Mouse (Mus musculus): ENCODE measurements at regions not wholly inside any gene's neighbourhood (a gene's known extent, or its start where the extent isn't known, plus 50 kb on each side); places are given as distances from the start of the nearest gene placed in this dataset.

DNA sequence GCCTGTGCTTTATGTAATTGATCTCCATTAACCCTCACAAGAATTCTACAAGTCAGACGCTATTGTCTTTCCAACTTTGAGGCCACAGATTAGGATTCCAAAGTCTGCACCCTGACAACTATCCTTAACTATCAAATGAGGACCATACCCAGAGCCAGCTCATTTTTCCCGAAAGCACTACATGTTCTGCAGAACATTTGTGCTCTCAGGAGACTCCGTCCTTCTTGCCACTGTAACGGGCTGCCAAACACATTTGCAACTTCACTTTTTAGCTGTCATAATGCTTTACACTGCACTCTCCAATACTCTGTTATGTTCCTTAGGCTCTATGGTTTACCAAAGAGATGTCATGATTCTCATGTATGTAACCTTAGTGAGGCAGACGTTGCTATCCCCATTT, 350.7 kb downstream of the Mtx2 start:
- Histone ChIP-seq H3K4me3 (ENCODE audit: insufficient read depth, poor library complexity, severe bottlenecking) (no peak overlapping the region), H3ac (ENCODE audit: control insufficient read depth, insufficient read length, low read depth) (no peak overlapping the region), H3K36me3 (ENCODE audit: control insufficient read depth, insufficient read depth) (no peaks in the 10 kb centered on the region), H3K27me3 (ENCODE audit: control insufficient read depth, insufficient read depth, insufficient read length) (peaks cover 12% of the 10 kb centered on the region), H3K79me2 (ENCODE audit: control insufficient read depth, insufficient read depth) (no peaks in the 10 kb centered on the region), H3K79me3 (ENCODE audit: low read depth) (no peaks in the 10 kb centered on the region)
- TF ChIP-seq MYOD1 (IDR thresholded peaks at IDR 0.05; ENCODE audit: control insufficient read depth, insufficient read length, low read depth) = no peak
- no peak for TF ChIP-seq CEBPB (IDR thresholded peaks at IDR 0.05; ENCODE audit: low read depth)
- TF ChIP-seq FOSL1 (IDR thresholded peaks at IDR 0.05; ENCODE audit: insufficient read depth, low read length, poor library complexity, severe bottlenecking) = no peak
- no peak for TF ChIP-seq MYOG (IDR thresholded peaks at IDR 0.05; ENCODE audit: control insufficient read depth, extremely low read depth, insufficient read length)
- TF ChIP-seq MAX (IDR thresholded peaks at IDR 0.05) = no peak
- TF ChIP-seq CTCF (IDR thresholded peaks at IDR 0.05; ENCODE audit: control insufficient read depth, insufficient read depth, insufficient read length) = no peak
- no peak for TF ChIP-seq USF1 (IDR thresholded peaks at IDR 0.05; ENCODE audit: low read depth)

DNA sequence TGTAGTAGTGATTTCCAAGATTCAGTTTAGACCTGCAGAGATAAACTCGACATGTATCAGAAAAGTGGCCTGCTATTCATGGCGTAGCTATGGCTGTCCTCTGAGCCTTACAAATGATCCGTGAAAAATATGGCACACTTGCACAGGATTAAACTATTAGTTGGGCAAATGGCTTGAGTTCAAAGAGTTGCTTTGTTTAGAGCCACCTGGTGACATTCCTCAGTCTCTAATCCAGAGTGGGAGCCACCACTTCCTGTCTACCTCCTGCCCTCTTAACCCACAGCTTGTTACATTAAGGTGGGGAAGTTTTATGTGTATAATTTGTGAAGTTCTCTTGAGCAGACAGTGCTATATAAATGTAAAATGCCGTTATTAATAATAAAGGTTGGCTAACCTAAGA, 357.7 kb downstream of the Mtx2 start:
- no peaks in the 10 kb centered on the region for H3K79me2 ChIP-seq (ENCODE audit: control insufficient read depth, insufficient read depth)
- no peak for TF ChIP-seq MYOD1 (IDR thresholded peaks at IDR 0.05; ENCODE audit: control insufficient read depth, insufficient read length, low read depth)

DNA sequence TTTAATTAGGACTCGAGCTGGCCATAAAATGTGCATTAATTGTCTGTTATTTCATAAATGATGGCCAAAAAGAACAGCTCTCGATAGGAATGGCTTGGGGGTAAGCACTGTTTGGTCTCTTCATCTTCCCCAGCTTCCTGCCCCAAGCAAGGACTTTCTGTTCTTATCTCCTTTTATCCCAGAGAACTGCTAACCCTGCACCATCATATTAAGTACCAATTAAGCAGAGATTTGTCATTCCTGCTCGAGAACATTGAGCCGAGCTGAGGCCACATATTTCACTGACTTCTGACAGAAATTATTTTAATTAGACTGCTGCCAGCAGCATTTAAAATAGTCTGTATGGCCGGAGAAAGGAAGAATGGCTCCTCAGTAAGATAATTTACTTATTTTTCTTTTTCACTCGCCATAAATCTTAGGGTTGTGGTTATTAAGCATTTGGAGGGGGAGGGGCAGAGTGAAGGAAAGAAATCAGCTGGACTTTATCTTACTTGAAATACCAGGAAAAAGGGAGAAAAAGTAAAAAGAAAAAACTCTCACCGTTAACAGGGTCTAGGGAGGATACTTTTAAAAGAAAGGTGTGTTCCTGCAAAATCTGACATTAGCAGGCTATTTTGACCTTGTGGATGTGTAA, 377.1 kb downstream of the Mtx2 start:
- H3K36me3 ChIP-seq (ENCODE audit: control insufficient read depth, insufficient read depth) = no peaks in the 10 kb centered on the region
- H3K79me3 ChIP-seq (ENCODE audit: low read depth) = no peaks in the 10 kb centered on the region
- no peaks in the 10 kb centered on the region for H3K79me2 ChIP-seq (ENCODE audit: control insufficient read depth, insufficient read depth)
- H3K27me3 ChIP-seq (ENCODE audit: control insufficient read depth, insufficient read depth, insufficient read length) = peaks cover 3% of the 10 kb centered on the region
- H3ac ChIP-seq (ENCODE audit: control insufficient read depth, insufficient read length, low read depth) = no peak overlapping the region
- H3K4me3 ChIP-seq (ENCODE audit: insufficient read depth, poor library complexity, severe bottlenecking) = no peak overlapping the region
- TF ChIP-seq USF1 (IDR thresholded peaks at IDR 0.05; ENCODE audit: low read depth) = no peak
- no peak for TF ChIP-seq MYOD1 (IDR thresholded peaks at IDR 0.05; ENCODE audit: control insufficient read depth, insufficient read length, low read depth)
- no peak for TF ChIP-seq CTCF (IDR thresholded peaks at IDR 0.05; ENCODE audit: control insufficient read depth, insufficient read depth, insufficient read length)
- TF ChIP-seq FOSL1 (IDR thresholded peaks at IDR 0.05; ENCODE audit: insufficient read depth, low read length, poor library complexity, severe bottlenecking) = no peak
- TF ChIP-seq MYOG (IDR thresholded peaks at IDR 0.05; ENCODE audit: control insufficient read depth, extremely low read depth, insufficient read length) = no peak
- TF ChIP-seq CEBPB (IDR thresholded peaks at IDR 0.05; ENCODE audit: low read depth) = no peak

More for the DNA sequence above, 357.7 kb downstream of the Mtx2 start:
- Histone ChIP-seq H3K36me3 (ENCODE audit: control insufficient read depth, insufficient read depth) (no peaks in the 10 kb centered on the region), H3ac (ENCODE audit: control insufficient read depth, insufficient read length, low read depth) (no peak overlapping the region), H3K27me3 (ENCODE audit: control insufficient read depth, insufficient read depth, insufficient read length) (peaks cover 5% of the 10 kb centered on the region), H3K4me3 (ENCODE audit: insufficient read depth, poor library complexity, severe bottlenecking) (no peak overlapping the region), H3K79me3 (ENCODE audit: low read depth) (no peaks in the 10 kb centered on the region)

DNA sequence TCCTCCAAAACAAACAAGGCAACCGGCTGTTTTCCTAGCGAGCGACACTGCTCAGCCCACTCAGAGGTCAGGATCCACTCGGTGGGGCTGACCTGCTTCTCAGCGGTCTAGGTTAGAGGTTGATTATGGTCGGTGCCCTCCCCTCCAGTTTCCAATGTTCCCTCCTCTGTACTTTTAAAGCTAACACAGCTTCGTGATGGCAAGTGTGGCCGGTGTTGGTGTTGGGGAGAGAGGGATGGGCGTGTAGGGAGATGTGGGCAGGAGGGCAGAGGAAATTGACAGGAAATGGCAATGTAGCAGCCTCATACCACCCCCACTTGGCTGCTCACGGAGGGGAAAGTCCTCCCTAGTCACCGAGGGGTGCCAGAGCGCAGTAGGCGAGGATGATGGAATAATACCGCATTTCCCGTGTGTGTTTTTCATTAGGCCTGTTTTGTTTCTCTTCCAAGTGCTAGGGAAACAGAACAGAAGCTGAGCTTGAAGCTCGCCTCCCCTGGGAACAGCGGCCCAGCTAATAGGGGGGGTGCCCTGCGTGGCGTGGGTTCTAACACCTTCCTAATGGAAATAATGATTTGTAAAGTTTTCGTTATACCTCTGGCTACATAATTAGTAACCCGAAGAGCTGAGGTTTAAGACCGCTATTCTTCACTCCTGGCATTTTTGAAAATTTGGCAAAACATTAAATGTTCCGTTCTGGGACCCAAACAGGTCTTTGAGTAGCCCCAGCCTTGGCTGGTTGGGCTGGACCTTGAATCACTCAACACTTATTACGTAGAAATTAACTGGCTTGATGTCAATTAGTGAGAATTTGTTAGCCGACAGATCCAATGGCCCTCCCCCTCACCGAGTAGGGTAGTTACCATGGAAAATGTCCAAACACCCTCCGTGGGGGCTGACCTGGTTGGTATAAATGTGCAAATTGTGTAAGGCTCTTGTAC, 383.5 kb downstream of the Mtx2 start:
- no peaks in the 10 kb centered on the region for H3K79me2 ChIP-seq (ENCODE audit: control insufficient read depth, insufficient read depth)
- H3K36me3 ChIP-seq (ENCODE audit: control insufficient read depth, insufficient read depth) = no peaks in the 10 kb centered on the region
- no peak overlapping the region for H3ac ChIP-seq (ENCODE audit: control insufficient read depth, insufficient read length, low read depth)
- peaks cover 11% of the 10 kb centered on the region for H3K27me3 ChIP-seq (ENCODE audit: control insufficient read depth, insufficient read depth, insufficient read length)
- H3K4me3 ChIP-seq (ENCODE audit: insufficient read depth, poor library complexity, severe bottlenecking) = no peak overlapping the region
- no peaks in the 10 kb centered on the region for H3K79me3 ChIP-seq (ENCODE audit: low read depth)
- TF ChIP-seq MAX (IDR thresholded peaks at IDR 0.05) = no peak
- no peak for TF ChIP-seq MYOG (IDR thresholded peaks at IDR 0.05; ENCODE audit: control insufficient read depth, extremely low read depth, insufficient read length)
- no peak for TF ChIP-seq FOSL1 (IDR thresholded peaks at IDR 0.05; ENCODE audit: insufficient read depth, low read length, poor library complexity, severe bottlenecking)
- TF ChIP-seq MYOD1 (IDR thresholded peaks at IDR 0.05; ENCODE audit: control insufficient read depth, insufficient read length, low read depth) = no peak
- no peak for TF ChIP-seq CEBPB (IDR thresholded peaks at IDR 0.05; ENCODE audit: low read depth)
- TF ChIP-seq USF1 (IDR thresholded peaks at IDR 0.05; ENCODE audit: low read depth) = no peak
- TF ChIP-seq CTCF (IDR thresholded peaks at IDR 0.05; ENCODE audit: control insufficient read depth, insufficient read depth, insufficient read length) = no peak

DNA sequence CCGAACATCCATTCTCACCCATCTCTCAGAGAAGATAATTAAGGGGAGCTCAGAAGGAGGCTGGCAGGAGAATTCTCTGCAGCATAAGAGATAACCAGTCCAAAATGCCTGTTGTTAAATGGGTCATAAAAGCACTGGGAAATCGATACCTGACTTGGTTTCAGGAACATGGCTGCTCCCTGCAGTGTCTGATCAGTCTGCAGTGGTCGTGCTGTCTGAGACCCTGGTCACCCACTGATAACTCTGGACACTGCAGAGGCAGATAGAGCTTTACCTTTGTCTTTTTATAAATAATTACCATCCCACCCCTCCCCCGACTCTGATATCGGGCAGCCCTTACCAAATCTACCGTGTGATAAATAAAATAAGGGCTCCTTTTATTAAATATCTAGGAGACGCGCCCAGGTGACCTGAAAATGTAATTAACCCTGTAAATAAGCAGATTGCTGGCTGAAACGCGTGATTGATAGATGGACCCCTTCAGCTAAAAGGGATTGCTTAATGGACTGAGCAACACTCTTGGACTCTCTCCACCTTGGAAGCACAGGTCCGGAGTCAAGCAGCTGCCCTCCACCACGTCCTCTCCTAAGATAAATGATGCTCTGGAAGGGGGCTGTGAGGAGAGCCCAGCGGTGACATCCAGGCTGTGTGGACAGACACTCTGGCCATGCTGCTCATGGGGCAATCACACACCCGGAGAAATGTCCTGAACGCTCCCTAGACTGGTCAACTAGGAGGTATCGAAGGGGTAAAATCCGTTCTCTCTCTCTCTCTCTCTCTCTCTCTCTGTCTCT, 384.4 kb downstream of the Mtx2 start:
- H3K27me3 ChIP-seq (ENCODE audit: control insufficient read depth, insufficient read depth, insufficient read length) = peaks cover 11% of the 10 kb centered on the region
- H3K36me3 ChIP-seq (ENCODE audit: control insufficient read depth, insufficient read depth) = no peaks in the 10 kb centered on the region
- no peak for TF ChIP-seq CTCF (IDR thresholded peaks at IDR 0.05; ENCODE audit: control insufficient read depth, insufficient read depth, insufficient read length)
- no peak for TF ChIP-seq CEBPB (IDR thresholded peaks at IDR 0.05; ENCODE audit: low read depth)
- TF ChIP-seq MYOG (IDR thresholded peaks at IDR 0.05; ENCODE audit: control insufficient read depth, extremely low read depth, insufficient read length) = no peak
- TF ChIP-seq MAX (IDR thresholded peaks at IDR 0.05) = no peak
- TF ChIP-seq USF1 (IDR thresholded peaks at IDR 0.05; ENCODE audit: low read depth) = no peak
- TF ChIP-seq FOSL1 (IDR thresholded peaks at IDR 0.05; ENCODE audit: insufficient read depth, low read length, poor library complexity, severe bottlenecking) = no peak
- TF ChIP-seq MYOD1 (IDR thresholded peaks at IDR 0.05; ENCODE audit: control insufficient read depth, insufficient read length, low read depth) = no peak
- H3K79me2 ChIP-seq (ENCODE audit: control insufficient read depth, insufficient read depth) = no peaks in the 10 kb centered on the region
- no peaks in the 10 kb centered on the region for H3K79me3 ChIP-seq (ENCODE audit: low read depth)
- H3K4me3 ChIP-seq (ENCODE audit: insufficient read depth, poor library complexity, severe bottlenecking) = no peak overlapping the region
- H3ac ChIP-seq (ENCODE audit: control insufficient read depth, insufficient read length, low read depth) = no peak overlapping the region

Data from C2C12 (cell line).